Mouse (Mus musculus) cortical plate, adult 2 months (tissue): ENCODE measurements at regions not wholly inside any gene's neighbourhood (a gene's known extent, or its start where the extent isn't known, plus 50 kb on each side); places are given as distances from the start of the nearest gene placed in this dataset.

ENCODE experiments used
- CTCF ChIP-seq: fragments of 200-500 bp; IDR thresholded peaks from 2 replicates; pipeline ENCODE4 v1.5.1; 2011; ENCODE audit warnings: mild to moderate bottlenecking, control low read depth, low read length; ENCODE audit not compliant: insufficient read depth; ENCODE audit errors: extremely low read depth
- POLR2A ChIP-seq: fragments of 200-500 bp; IDR thresholded peaks from 2 replicates; pipeline ENCODE4 v1.6.1; 2011; ENCODE audit warnings: mild to moderate bottlenecking, low read length, control low read depth; ENCODE audit not compliant: insufficient read depth; ENCODE audit errors: extremely low read depth

DNA sequence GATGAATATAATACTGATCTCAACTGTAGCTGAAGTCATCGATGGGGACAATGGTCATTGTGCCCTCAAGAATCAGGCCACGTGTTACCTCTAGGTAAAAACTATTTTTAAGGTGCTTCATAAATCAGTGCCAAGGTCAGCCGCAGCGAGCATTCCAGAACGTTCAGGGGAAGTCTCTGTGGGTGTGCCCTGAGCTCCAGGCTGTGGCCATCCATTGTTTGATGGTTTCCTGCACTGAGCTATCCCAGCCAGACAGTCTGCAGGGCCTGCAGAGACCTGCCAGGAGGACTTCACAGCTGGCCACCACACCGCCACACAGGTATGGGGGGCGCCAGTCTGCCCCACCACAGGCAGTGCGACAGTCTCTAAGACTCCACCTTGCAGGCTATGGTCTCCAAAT is 62.5 kb upstream of the Zfp637 start:
- TF ChIP-seq CTCF (no peak), POLR2A (no peak)
